Mouse (Mus musculus): ENCODE measurements around the gene Olfr1200. TPM values are rescaled to one million over a fixed set of nuclear protein-coding genes. Genes with fewer than 3 reads are reported as not detected.

Olfr1200 gene
- total RNA-seq (2015) (not detected in 2 replicates), total RNA-seq (2017) (not detected in 2 replicates)

DNA sequence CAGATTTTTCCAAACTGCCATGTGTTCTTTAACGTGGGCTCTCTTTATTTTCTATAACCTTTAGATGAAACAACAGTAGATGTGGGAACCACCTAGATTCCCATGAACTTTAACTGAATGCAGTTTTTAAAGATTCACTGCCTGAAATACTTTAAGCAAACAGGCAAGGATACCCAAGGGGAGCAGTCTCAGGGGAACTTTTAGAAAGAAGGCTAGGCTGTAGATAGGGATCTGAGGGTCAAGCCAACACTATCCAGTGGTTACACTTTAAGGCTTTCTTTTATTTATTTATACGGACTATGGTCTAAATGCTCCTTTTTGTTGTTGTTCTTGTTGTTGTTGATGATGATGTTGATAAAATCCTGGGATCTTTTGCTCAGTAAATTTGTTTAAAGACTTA lies at the start of gene Olfr1200:
Gene Olfr1200 (minus strand): TSS at position 101 of the 400 bp plus-strand sequence.
- no peak for ATAC-seq (ENCODE audit: poor library complexity, severe bottlenecking)

GRCm38 (mm10) chr2:88814196-88814595 lies 43.9 kb upstream of the Olfr1200 start, which contains the start of gene Olfr1202:
Olfr1202 (plus strand) TSS chr2:88814496.
- ATAC-seq (ENCODE audit: poor library complexity, severe bottlenecking) = no peak

DNA sequence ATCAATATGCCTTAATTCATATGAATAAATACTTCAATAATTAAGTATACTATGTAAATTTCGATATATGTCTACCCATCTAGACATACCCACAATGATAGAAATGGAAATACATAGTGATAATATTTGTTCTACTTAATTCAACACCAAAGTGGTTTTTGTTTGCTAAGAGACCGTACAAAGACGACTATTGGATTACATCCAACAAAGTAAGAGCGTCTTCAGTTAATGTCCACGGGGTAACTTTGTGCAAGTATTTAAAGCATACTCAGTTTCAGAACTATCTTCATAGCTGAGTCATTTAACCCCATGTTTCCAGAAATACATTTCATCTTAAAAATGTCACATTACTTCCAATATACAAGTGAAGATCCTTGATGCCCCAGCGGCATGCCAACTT lies 22.4 kb upstream of the Olfr1200 start, which contains the start of gene Olfr1201:
Gene Olfr1201 (plus strand): TSS at position 301 of the 400 bp plus-strand sequence.
- ATAC-seq (ENCODE audit: poor library complexity, severe bottlenecking) = no peak

DNA sequence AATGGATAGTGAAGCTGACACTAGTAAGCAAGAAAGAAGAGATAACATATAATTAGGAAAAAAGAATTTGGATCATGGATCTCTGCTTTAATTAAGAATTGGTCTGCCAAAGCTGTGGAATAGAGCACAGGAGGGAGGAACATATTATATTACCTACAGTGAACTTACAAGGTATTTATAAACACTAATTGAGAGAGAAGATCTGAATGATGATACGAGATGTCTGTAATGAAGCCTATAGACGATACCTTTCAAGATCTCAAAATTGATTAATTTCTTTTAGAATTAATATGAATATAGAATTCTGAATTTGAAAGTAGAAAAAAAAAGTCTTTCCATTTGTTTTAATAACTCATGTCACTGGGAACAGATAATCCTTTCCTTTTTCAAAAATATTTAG lies 9.9 kb downstream of the Olfr1200 start, which contains the start of gene Olfr1199:
Gene Olfr1199 (minus strand): TSS at position 101 of the 400 bp plus-strand sequence.
- ATAC-seq (ENCODE audit: poor library complexity, severe bottlenecking) = no peak

DNA sequence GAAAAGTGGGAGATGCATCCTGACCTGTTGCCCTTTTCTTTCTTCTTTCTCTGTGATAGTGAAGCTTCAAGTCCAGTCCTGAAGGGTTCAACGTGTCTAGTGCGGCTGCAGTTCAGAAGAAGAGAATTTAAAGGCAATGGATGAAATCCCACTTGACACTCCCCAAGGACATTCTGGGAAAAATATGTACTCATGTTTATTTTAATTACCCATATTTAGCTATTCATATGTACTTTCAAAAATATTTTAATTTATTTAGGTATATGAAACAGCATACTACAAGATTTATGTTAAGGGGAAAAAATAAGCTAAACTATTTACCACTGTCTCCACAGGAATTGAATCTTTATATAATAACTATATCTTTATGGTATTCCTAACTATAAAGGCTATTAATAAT lies 19.0 kb downstream of the Olfr1200 start, which contains the start of gene Olfr1198:
Gene Olfr1198 (minus strand): TSS at position 101 of the 400 bp plus-strand sequence.
- no peak for ATAC-seq (ENCODE audit: poor library complexity, severe bottlenecking)

GRCm38 (mm10) chr2:88743379-88743778 lies 26.9 kb downstream of the Olfr1200 start:
- ATAC-seq (ENCODE audit: poor library complexity, severe bottlenecking) = no peak

GRCm38 (mm10) chr2:88732266-88732665 lies 38.0 kb downstream of the Olfr1200 start, which contains the start of gene Olfr1197:
Olfr1197 (minus strand) TSS chr2:88732366.
- no peak for ATAC-seq (ENCODE audit: poor library complexity, severe bottlenecking)

Other genes starting within 250 kb of the Olfr1200 start
- not detected in 2 replicates for gene Olfr1188, start 213.6 kb downstream of the Olfr1200 start, total RNA-seq (2015)
- gene Olfr1188, start 213.6 kb downstream of the Olfr1200 start, total RNA-seq (2017) = not detected in 2 replicates
- gene Olfr1189, start 184.0 kb downstream of the Olfr1200 start, total RNA-seq (2015) = not detected in 2 replicates
- gene Olfr1189, start 184.0 kb downstream of the Olfr1200 start, total RNA-seq (2017) = not detected in 2 replicates
- not detected in 2 replicates for gene Olfr1191-ps1, start 129.9 kb downstream of the Olfr1200 start, total RNA-seq (2015)
- gene Olfr1191-ps1, start 129.9 kb downstream of the Olfr1200 start, total RNA-seq (2017) = not detected in 2 replicates
- not detected in 2 replicates for gene Olfr1192-ps1, start 122.0 kb downstream of the Olfr1200 start, total RNA-seq (2015)
- gene Olfr1192-ps1, start 122.0 kb downstream of the Olfr1200 start, total RNA-seq (2017) = not detected in 2 replicates
- gene Olfr1193, start 94.9 kb downstream of the Olfr1200 start, total RNA-seq (2015) = not detected in 2 replicates
- gene Olfr1193, start 94.9 kb downstream of the Olfr1200 start, total RNA-seq (2017) = not detected in 2 replicates
- gene Olfr1195, start 81.3 kb downstream of the Olfr1200 start, total RNA-seq (2015) = not detected in 2 replicates
- not detected in 2 replicates for gene Olfr1195, start 81.3 kb downstream of the Olfr1200 start, total RNA-seq (2017)
- not detected in 2 replicates for gene Olfr1196, start 65.9 kb downstream of the Olfr1200 start, total RNA-seq (2015)
- gene Olfr1196, start 65.9 kb downstream of the Olfr1200 start, total RNA-seq (2017) = not detected in 2 replicates
- not detected in 2 replicates for gene Olfr1197, start 38.1 kb downstream of the Olfr1200 start, total RNA-seq (2015)
- gene Olfr1197, start 38.1 kb downstream of the Olfr1200 start, total RNA-seq (2017) = not detected in 2 replicates
- gene Olfr1198, start 19.1 kb downstream of the Olfr1200 start, total RNA-seq (2015) = not detected in 2 replicates
- not detected in 2 replicates for gene Olfr1198, start 19.1 kb downstream of the Olfr1200 start, total RNA-seq (2017)
- not detected in 2 replicates for gene Olfr1199, start 10.0 kb downstream of the Olfr1200 start, total RNA-seq (2015)
- not detected in 2 replicates for gene Olfr1199, start 10.0 kb downstream of the Olfr1200 start, total RNA-seq (2017)
- gene Olfr1201, start 22.5 kb upstream of the Olfr1200 start, total RNA-seq (2015) = not detected in 2 replicates
- gene Olfr1201, start 22.5 kb upstream of the Olfr1200 start, total RNA-seq (2017) = not detected in 2 replicates
- not detected in 2 replicates for gene Olfr1202, start 44.0 kb upstream of the Olfr1200 start, total RNA-seq (2015)
- not detected in 2 replicates for gene Olfr1202, start 44.0 kb upstream of the Olfr1200 start, total RNA-seq (2017)
- not detected in 2 replicates for gene Olfr1205, start 59.2 kb upstream of the Olfr1200 start, total RNA-seq (2015)
- gene Olfr1205, start 59.2 kb upstream of the Olfr1200 start, total RNA-seq (2017) = not detected in 2 replicates
- gene Olfr1204, start 78.8 kb upstream of the Olfr1200 start, total RNA-seq (2015) = not detected in 2 replicates
- not detected in 2 replicates for gene Olfr1204, start 78.8 kb upstream of the Olfr1200 start, total RNA-seq (2017)
- gene Olfr1206, start 92.7 kb upstream of the Olfr1200 start, total RNA-seq (2015) = not detected in 2 replicates
- gene Olfr1206, start 92.7 kb upstream of the Olfr1200 start, total RNA-seq (2017) = not detected in 2 replicates
- not detected in 2 replicates for gene Olfr1208, start 131.8 kb upstream of the Olfr1200 start, total RNA-seq (2015)
- gene Olfr1208, start 131.8 kb upstream of the Olfr1200 start, total RNA-seq (2017) = not detected in 2 replicates
- not detected in 2 replicates for gene Olfr1209, start 144.7 kb upstream of the Olfr1200 start, total RNA-seq (2015)
- gene Olfr1209, start 144.7 kb upstream of the Olfr1200 start, total RNA-seq (2017) = not detected in 2 replicates
- gene Olfr1211, start 167.6 kb upstream of the Olfr1200 start, total RNA-seq (2015) = not detected in 2 replicates
- gene Olfr1211, start 167.6 kb upstream of the Olfr1200 start, total RNA-seq (2017) = not detected in 2 replicates
- not detected in 2 replicates for gene Olfr1212, start 183.5 kb upstream of the Olfr1200 start, total RNA-seq (2015)
- gene Olfr1212, start 183.5 kb upstream of the Olfr1200 start, total RNA-seq (2017) = not detected in 2 replicates
- gene Gm13762, start 209.8 kb upstream of the Olfr1200 start, total RNA-seq (2015) = not detected in 2 replicates
- gene Gm13762, start 209.8 kb upstream of the Olfr1200 start, total RNA-seq (2017) = not detected in 2 replicates
- gene Olfr1214, start 222.2 kb upstream of the Olfr1200 start, total RNA-seq (2015) = not detected in 2 replicates
- gene Olfr1214, start 222.2 kb upstream of the Olfr1200 start, total RNA-seq (2017) = not detected in 2 replicates
- not detected in 2 replicates for gene Olfr1215, start 236.5 kb upstream of the Olfr1200 start, total RNA-seq (2015)
- gene Olfr1215, start 236.5 kb upstream of the Olfr1200 start, total RNA-seq (2017) = not detected in 2 replicates
- not detected in 2 replicates for gene Olfr1216, start 247.9 kb upstream of the Olfr1200 start, total RNA-seq (2015)
- not detected in 2 replicates for gene Olfr1216, start 247.9 kb upstream of the Olfr1200 start, total RNA-seq (2017)